Mouse (Mus musculus) kidney, postnatal 0 days (tissue): ENCODE data around the gene Hoxc5. TPM values are rescaled to one million over a fixed set of nuclear protein-coding genes. Genes with fewer than 3 reads are reported as not detected.

Source experiments
- ATAC-seq: fragments of 200-750 bp; cut with Nextera tagmentation; replicated peaks from 2 replicates; pipeline ENCODE4 v1.8.0; 2017; ENCODE audit warnings: low read depth, moderate number of reproducible peaks, moderate TSS enrichment, moderate library complexity; ENCODE audit not compliant: low FRiP score
- DNase-seq: peaks from one replicate; pipeline ENCODE4 v3.0.0-alpha.2; 2016; ENCODE audit warnings: low spot score
- H3K27ac ChIP-seq: fragments of 300-500 bp; sonication (generic); 2 replicates; pipeline ENCODE4 v1.5.1; 2014; ENCODE audit warnings: mild to moderate bottlenecking
- H3K27me3 ChIP-seq: fragments of 300-500 bp; sonication (generic); 2 replicates; pipeline ENCODE4 v1.6.1; 2014; ENCODE audit warnings: low read length, mixed read lengths; ENCODE audit not compliant: insufficient read depth
- H3K36me3 ChIP-seq: fragments of 300-500 bp; sonication (generic); 2 replicates; pipeline ENCODE4 v1.6.1; 2014; ENCODE audit warnings: low read length, mixed read lengths; ENCODE audit not compliant: insufficient read depth
- H3K4me1 ChIP-seq: fragments of 300-500 bp; sonication (generic); replicated peaks from 2 replicates; pipeline ENCODE4 v1.6.1; 2014; ENCODE audit warnings: antibody characterized with exemption, low read length, mixed read lengths; ENCODE audit not compliant: insufficient read depth
- H3K4me2 ChIP-seq: fragments of 300-500 bp; sonication (generic); 2 replicates; pipeline ENCODE4 v1.6.1; 2014; ENCODE audit warnings: mild to moderate bottlenecking, low read length, moderate library complexity, mixed read lengths
- H3K4me3 ChIP-seq: fragments of 300-500 bp; sonication (generic); replicated peaks from 2 replicates; pipeline ENCODE4 v1.5.1; 2014; ENCODE audit warnings: low read depth, low read length
- H3K9ac ChIP-seq: fragments of 300-500 bp; sonication (generic); 2 replicates; pipeline ENCODE4 v1.6.1; 2014; ENCODE audit warnings: low read depth, low read length
- H3K9me3 ChIP-seq: fragments of 300-500 bp; sonication (generic); replicated peaks from 2 replicates; pipeline ENCODE4 v1.6.1; 2016; ENCODE audit warnings: low read length, inconsistent platforms, mixed read lengths
- CTCF ChIP-seq: IDR thresholded peaks from 2 replicates; pipeline ENCODE4 v1.5.1; 2016; ENCODE audit warnings: antibody characterized with exemption, low read depth, mild to moderate bottlenecking, moderate library complexity
- WGBS: fragments of 180-500 bp; shearing (Covaris S2); extraction: QIAGEN DNeasy Blood & Tissue Kit; methylation state at CpG from one replicate; pipeline ENCODE4 v1.1.7; 2014; 5-methylcytosine and 5-hydroxymethylcytosine counted together
- polyA plus RNA-seq: library from polyadenylated mRNA; unstranded; fragments of >200 nt; fragmentation: Nextera tagmentation; extraction: Ambion mirVana; gene quantifications from 2 replicates; pipeline ENCODE4 v1.2.1, GENCODE M21; 2015

Hoxc5 gene
- polyA plus RNA-seq, 1 experiment from 2014 or later: 3.9 TPM

GRCm38 (mm10) chr15:103010112-103010846 is 43.0 kb downstream of the Hoxc5 start:
- WGBS: 6% methylated on average over 31 of the region's 31 CpGs
- DNase-seq (no peak), ATAC-seq (no peak)
- peak overlapping the region; percentile 49 for H3K4me2 ChIP-seq
- peaks cover 5% of the 10 kb centered on the region; the same call in 1 of the 2 replicates for H3K27me3 ChIP-seq
- H3K9ac ChIP-seq: peak overlapping the region; percentile 62
- peaks cover 24% of the 10 kb centered on the region for H3K4me1 ChIP-seq
- 0 out of 2 replicates have a peak, but pooled peaks cover 2% of the 10 kb centered on the region for H3K36me3 ChIP-seq
- H3K4me3 ChIP-seq: peak overlapping the region; percentile 13
- peak overlapping the region; percentile 65 for H3K27ac ChIP-seq
- TF ChIP-seq CTCF: no peak
- no peaks in the 10 kb centered on the region for H3K9me3 ChIP-seq

GRCm38 (mm10) chr15:103010847-103011555 is 43.8 kb downstream of the Hoxc5 start:
- ATAC-seq (no peak), DNase-seq (no peak)
- TF ChIP-seq CTCF: no peak
- peaks cover 30% of the 10 kb centered on the region for H3K4me1 ChIP-seq
- WGBS: 15% methylated on average over 28 of the region's 28 CpGs
- H3K9me3 ChIP-seq: no peaks in the 10 kb centered on the region
- H3K9ac ChIP-seq: peak overlapping the region; percentile 62; the same call in 1 of the 2 replicates
- 0 out of 2 replicates have a peak, but pooled peaks cover 2% of the 10 kb centered on the region for H3K36me3 ChIP-seq
- H3K27me3 ChIP-seq: peaks cover 5% of the 10 kb centered on the region; the same call in 1 of the 2 replicates
- peak overlapping the region; percentile 65 for H3K27ac ChIP-seq
- H3K4me3 ChIP-seq: no peak overlapping the region
- H3K4me2 ChIP-seq: peak overlapping the region; percentile 49

DNA sequence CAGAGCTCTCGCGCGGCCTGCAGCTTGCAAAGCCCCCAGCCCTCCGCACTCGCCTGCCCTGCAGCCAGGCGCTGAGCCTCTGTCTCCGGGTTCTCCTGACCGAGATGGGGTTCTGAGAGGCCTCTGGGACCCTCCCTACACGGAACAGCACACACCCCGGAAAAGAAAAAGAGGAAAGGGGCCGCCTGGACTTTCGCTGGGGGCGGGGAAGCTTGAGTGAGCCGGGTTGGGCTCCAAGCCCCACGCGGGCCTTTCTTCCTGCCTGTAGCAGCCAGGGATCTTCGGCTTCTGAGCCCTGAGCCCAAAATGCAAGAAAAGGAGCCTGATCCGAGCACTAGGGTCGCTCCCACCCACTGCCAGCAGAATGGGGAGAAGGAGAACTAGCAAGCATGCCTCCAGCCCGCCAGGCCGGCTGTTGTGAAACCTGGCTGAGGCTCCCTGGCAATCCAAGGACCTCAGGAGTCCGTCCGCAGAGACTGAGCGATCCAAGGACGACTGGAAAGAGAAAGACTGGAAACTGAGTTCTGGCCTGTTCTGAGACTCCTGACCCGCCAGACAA is 44.8 kb downstream of the Hoxc5 start:
- no peak for TF ChIP-seq CTCF
- Histone ChIP-seq H3K4me1 (peaks cover 35% of the 10 kb centered on the region), H3K27ac (peak overlapping the region; percentile 69), H3K36me3 (0 out of 2 replicates have a peak, but pooled peaks cover 2% of the 10 kb centered on the region), H3K4me2 (peak overlapping the region; percentile 37), H3K9ac (peak overlapping the region; percentile 48; the same call in 1 of the 2 replicates), H3K9me3 (no peaks in the 10 kb centered on the region), H3K27me3 (peaks cover 5% of the 10 kb centered on the region; the same call in 1 of the 2 replicates), H3K4me3 (0 out of 2 replicates have a peak overlapping the region, but pooled peaks have one; percentile 10)
- ATAC-seq: no peak
- 30% methylated on average over 26 of the region's 26 CpGs for WGBS
- no peak for DNase-seq

DNA sequence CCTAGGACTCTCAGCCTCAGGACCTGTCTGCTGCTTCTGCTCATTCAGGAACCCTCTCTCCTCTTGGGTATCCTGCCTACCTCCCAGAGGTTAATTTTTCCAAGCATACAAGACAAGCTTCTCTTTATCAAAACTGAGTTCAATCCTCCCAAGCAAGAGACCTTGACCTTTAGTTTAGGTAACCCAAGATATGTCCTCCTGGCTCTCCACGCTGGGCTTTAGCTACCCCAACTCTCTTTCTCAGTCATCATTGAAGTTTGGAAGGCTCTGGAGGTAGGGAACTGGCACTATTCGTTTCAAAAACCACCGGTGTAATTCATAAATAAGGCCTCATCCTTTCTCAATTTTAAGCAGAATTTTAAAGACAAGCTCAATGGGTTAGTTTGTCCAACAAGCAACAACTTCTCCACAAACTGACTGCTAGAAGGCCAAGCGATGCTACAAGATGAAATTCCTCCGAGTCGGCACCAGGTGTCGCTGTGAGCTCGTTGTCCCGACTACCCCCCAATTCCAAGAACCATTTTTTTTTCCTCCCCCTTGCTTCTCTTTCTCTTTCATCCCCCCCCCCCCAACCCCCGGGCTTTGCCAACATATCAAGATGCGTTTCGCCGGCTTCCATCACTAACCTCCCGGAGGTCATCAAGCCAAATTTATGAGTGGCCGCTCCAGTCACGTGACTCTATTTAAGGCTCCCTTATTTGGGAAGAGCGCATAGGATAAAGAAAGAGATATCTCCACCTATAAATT is 46.2 kb downstream of the Hoxc5 start:
- peaks cover 41% of the 10 kb centered on the region for H3K4me1 ChIP-seq
- H3K27ac ChIP-seq: peak overlapping the region; percentile 78; the same call in 1 of the 2 replicates
- ATAC-seq: no peak
- peak; percentile 94 for DNase-seq
- WGBS: 7% methylated on average over 17 of the region's 17 CpGs
- TF ChIP-seq CTCF: peak; percentile 85
- peaks cover 5% of the 10 kb centered on the region; the same call in 1 of the 2 replicates for H3K27me3 ChIP-seq
- no peaks in the 10 kb centered on the region for H3K9me3 ChIP-seq
- peak overlapping the region; percentile 61 for H3K4me2 ChIP-seq
- H3K4me3 ChIP-seq: peak overlapping the region; percentile 24
- H3K9ac ChIP-seq: 0 out of 2 replicates have a peak overlapping the region, but pooled peaks have one; percentile 10
- 0 out of 2 replicates have a peak, but pooled peaks cover 2% of the 10 kb centered on the region for H3K36me3 ChIP-seq

DNA sequence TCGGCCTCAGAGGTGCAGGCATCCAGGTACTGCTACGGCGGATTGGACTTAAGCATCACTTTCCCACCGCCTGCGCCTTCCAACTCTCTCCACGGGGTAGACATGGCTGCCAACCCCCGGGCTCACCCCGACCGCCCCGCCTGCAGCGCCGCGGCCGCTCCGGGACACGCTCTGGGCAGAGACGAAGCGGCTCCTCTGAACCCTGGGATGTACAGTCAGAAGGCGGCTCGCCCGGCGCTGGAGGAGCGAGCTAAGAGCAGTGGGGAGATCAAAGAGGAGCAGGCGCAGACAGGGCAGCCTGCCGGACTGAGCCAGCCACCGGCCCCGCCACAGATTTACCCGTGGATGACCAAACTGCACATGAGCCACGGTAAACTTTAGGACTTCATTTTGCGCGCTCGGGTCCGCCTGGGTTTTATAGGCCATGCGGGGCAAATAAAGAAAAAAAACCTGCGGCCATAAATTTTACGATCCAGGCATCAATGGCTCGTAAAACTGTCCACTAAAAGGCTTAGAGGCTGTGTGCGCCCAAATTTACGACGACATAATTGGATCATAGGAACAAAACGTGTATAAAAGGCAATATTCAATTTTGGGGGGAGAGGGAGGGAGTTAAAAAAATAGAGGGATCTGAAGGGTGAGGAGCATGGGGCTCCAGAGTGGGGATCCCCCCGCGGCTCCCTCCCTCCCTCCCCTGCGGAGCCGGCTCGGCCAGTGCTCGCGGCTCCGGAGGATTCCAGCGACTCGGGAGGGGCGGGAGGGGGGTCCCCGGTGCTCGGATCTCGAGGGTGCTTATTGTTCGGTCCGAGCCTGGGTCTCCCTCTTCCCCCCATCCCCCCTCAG is 47.1 kb downstream of the Hoxc5 start:
- TF ChIP-seq CTCF: no peak
- Histone ChIP-seq H3K4me1 (peaks cover 41% of the 10 kb centered on the region), H3K4me2 (peak overlapping the region; percentile 61), H3K36me3 (0 out of 2 replicates have a peak, but pooled peaks cover 2% of the 10 kb centered on the region), H3K4me3 (peak overlapping the region; percentile 24), H3K27ac (peak overlapping the region; percentile 78), H3K9ac (peak overlapping the region; percentile 49), H3K27me3 (peaks cover 5% of the 10 kb centered on the region; the same call in 1 of the 2 replicates), H3K9me3 (no peaks in the 10 kb centered on the region)
- WGBS: under 1% methylated on average over 57 of the region's 57 CpGs
- ATAC-seq (peak; percentile 66), DNase-seq (peak; percentile 91)
